Mouse (Mus musculus): Measurements from ENCODE around the gene Sdsl. TPM values are rescaled to one million over a fixed set of nuclear protein-coding genes. Genes with fewer than 3 reads are reported as not detected.
A peak's percentile ranks its signal among the peaks of the same experiment; 100 is the strongest.
"Not testable (repeated sequence)": the region's sequence is repeated elsewhere in the genome, so short reads cannot be mapped to it uniquely, and the experiment has no call there.

Gene Sdsl
- polyA plus RNA-seq, 1 experiment from 2014 or later: 5.5 TPM

GRCm38 (mm10) chr5:120505368-120505767 lies 32.8 kb upstream of the Sdsl start:
- Histone ChIP-seq H3K27me3 (ENCODE audit: low read depth, poor library complexity, severe bottlenecking) (no peaks in the 10 kb centered on the region), H3K4me1 (peaks cover 34% of the 10 kb centered on the region), H3K36me3 (no peaks in the 10 kb centered on the region), H3K4me3 (peak overlapping the region; percentile 30), H3K9me3 (replicated peaks) (no peaks in the 10 kb centered on the region), H3K27ac (replicated peaks) (peak overlapping the region; percentile 64; the same call in 1 of the 2 replicates)
- DNase-seq (ENCODE audit: low spot score): peak; percentile 79
- 29% methylated on average over 16 of the region's 16 CpGs for WGBS

GRCm38 (mm10) chr5:120503144-120503795 lies 30.7 kb upstream of the Sdsl start, which contains the start of gene Plbd2:
Gene Plbd2, minus strand, starts transcription at chr5:120503625.
- Histone ChIP-seq H3K27me3 (ENCODE audit: low read depth, poor library complexity, severe bottlenecking) (no peaks in the 10 kb centered on the region), H3K9me3 (replicated peaks) (no peaks in the 10 kb centered on the region), H3K27ac (replicated peaks) (peak within 1 kb of the TSS; percentile 89), H3K36me3 (peaks cover 7% of the 10 kb centered on the region), H3K4me1 (peaks cover 29% of the 10 kb centered on the region), H3K4me3 (peak within 1 kb of the TSS; percentile 80)
- WGBS: under 1% methylated on average over 55 of the region's 55 CpGs
- peak; percentile 95 for DNase-seq (ENCODE audit: low spot score)

DNA sequence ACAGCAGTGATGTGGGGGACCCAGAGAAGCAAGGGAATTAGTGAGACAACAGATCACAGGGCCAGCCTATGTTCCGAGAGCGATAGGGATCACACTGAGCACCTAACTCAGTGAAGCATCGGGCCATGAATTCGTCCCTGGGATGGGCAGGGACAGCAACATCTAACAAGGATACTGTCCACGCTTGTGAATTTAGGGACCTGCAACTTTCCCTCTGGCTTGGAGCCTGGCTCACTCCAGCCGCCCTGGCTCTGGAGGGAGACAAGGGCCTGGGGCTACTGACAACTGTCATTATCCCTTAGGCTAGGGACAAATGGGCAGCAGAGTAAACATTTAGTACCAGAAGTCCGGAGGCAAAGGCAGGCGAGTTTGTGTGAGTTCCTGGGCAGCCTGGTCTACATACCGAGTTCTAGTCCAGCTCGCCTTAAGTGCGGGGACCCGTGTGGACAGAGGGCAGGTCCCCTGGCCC lies 30.1 kb upstream of the Sdsl start:
- peaks cover 29% of the 10 kb centered on the region for H3K4me1 ChIP-seq
- peak overlapping the region; percentile 80 for H3K4me3 ChIP-seq
- H3K27ac ChIP-seq (replicated peaks): peak overlapping the region; percentile 89
- 9% methylated on average over 12 of the region's 12 CpGs for WGBS
- peaks cover 11% of the 10 kb centered on the region for H3K36me3 ChIP-seq
- no peak for DNase-seq (ENCODE audit: low spot score)
- no peaks in the 10 kb centered on the region for H3K27me3 ChIP-seq (ENCODE audit: low read depth, poor library complexity, severe bottlenecking)
- H3K9me3 ChIP-seq (replicated peaks): no peaks in the 10 kb centered on the region

GRCm38 (mm10) chr5:120502147-120502621 lies 29.6 kb upstream of the Sdsl start:
- 74% methylated on average over 9 of the region's 9 CpGs for WGBS
- Histone ChIP-seq H3K4me1 (peaks cover 29% of the 10 kb centered on the region), H3K27ac (replicated peaks) (no peak overlapping the region), H3K4me3 (peak overlapping the region; percentile 80), H3K36me3 (peaks cover 14% of the 10 kb centered on the region), H3K27me3 (ENCODE audit: low read depth, poor library complexity, severe bottlenecking) (no peaks in the 10 kb centered on the region), H3K9me3 (replicated peaks) (no peaks in the 10 kb centered on the region)
- no peak for DNase-seq (ENCODE audit: low spot score)

DNA sequence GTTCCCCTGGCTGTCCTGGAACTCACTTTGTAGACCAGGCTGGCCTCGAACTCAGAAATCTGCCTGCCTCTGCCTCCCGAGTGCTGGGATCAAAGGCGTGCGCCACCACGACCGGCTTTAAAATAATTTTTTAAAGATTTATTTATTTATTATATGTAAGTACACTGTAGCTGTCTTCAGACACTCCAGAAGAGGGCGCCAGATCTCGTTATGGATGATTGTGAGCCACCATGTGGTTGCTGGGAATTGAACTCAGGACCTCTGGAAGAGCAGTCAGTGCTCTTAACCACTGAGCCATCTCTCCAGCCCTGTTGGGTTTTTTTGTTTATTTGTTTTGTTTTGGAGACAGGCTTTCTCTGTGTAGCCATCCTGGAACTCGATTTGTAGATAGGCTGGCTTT lies 28.0 kb upstream of the Sdsl start:
- not testable (repeated sequence) for DNase-seq (ENCODE audit: low spot score); H3K27me3 ChIP-seq (ENCODE audit: low read depth, poor library complexity, severe bottlenecking); H3K4me3 ChIP-seq; H3K9me3 ChIP-seq (replicated peaks); H3K27ac ChIP-seq (replicated peaks)
- H3K36me3 ChIP-seq: peaks cover 17% of the 10 kb centered on the region
- peaks cover 25% of the 10 kb centered on the region for H3K4me1 ChIP-seq
- WGBS: 89% methylated on average over 9 of the region's 9 CpGs

DNA sequence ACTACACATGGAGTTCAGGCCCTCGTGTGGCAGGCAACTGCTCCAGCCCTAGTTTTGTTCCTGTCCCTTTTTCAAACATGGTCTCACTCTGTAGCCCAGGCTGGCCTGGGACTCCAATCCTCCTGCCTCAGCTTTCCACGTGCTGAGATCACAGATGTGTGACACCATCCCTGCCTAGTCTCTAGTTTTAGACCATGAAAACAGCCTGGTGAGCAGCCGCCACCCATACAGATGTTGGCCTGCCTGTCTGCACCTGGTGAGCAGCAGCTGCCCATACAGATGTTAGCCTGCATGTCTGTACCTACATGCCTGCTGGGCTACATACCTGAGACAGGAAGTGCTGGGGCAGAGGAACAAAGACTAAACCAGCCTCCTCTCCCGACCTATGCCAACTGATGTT lies 26.6 kb upstream of the Sdsl start:
- no peaks in the 10 kb centered on the region for H3K9me3 ChIP-seq (replicated peaks)
- peaks cover 23% of the 10 kb centered on the region for H3K4me1 ChIP-seq
- no peak overlapping the region for H3K4me3 ChIP-seq
- H3K27me3 ChIP-seq (ENCODE audit: low read depth, poor library complexity, severe bottlenecking): no peaks in the 10 kb centered on the region
- WGBS: 91% methylated on average over 4 of the region's 4 CpGs
- no peak for DNase-seq (ENCODE audit: low spot score)
- no peak overlapping the region for H3K27ac ChIP-seq (replicated peaks)
- peaks cover 30% of the 10 kb centered on the region for H3K36me3 ChIP-seq

DNA sequence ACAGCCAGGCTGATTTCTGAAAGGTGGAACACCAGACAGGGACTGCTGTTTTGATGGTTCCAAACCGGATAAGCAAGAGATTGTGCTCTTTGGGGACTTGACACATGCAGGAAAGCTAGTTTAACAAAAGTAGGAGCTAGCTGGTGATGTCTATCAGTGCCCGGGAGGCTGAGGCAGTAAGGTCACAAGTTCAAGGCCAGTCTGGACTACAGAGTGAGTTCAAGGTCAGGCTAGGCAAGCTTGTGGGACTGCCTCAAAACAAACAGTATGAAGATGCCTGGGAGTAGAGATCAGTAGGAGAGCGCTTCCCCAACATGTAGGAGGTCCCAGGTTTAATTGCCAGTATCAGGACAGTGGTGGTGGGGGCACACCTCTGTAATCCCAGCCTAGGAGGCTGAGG lies 24.5 kb upstream of the Sdsl start:
- Histone ChIP-seq H3K27me3 (ENCODE audit: low read depth, poor library complexity, severe bottlenecking) (no peaks in the 10 kb centered on the region), H3K4me1 (peaks cover 10% of the 10 kb centered on the region), H3K9me3 (replicated peaks) (no peaks in the 10 kb centered on the region), H3K27ac (replicated peaks) (no peak overlapping the region), H3K4me3 (no peak overlapping the region), H3K36me3 (peaks cover 50% of the 10 kb centered on the region)
- no peak for DNase-seq (ENCODE audit: low spot score)
- 91% methylated on average over 3 of the region's 3 CpGs for WGBS

GRCm38 (mm10) chr5:120495703-120496226 lies 23.2 kb upstream of the Sdsl start:
- DNase-seq (ENCODE audit: low spot score): no peak
- peaks cover 60% of the 10 kb centered on the region for H3K36me3 ChIP-seq
- H3K9me3 ChIP-seq (replicated peaks): no peaks in the 10 kb centered on the region
- WGBS: 88% methylated on average over 13 of the region's 13 CpGs
- no peak overlapping the region for H3K4me3 ChIP-seq
- H3K27ac ChIP-seq (replicated peaks): no peak overlapping the region
- peaks cover 3% of the 10 kb centered on the region for H3K4me1 ChIP-seq
- H3K27me3 ChIP-seq (ENCODE audit: low read depth, poor library complexity, severe bottlenecking): no peaks in the 10 kb centered on the region

DNA sequence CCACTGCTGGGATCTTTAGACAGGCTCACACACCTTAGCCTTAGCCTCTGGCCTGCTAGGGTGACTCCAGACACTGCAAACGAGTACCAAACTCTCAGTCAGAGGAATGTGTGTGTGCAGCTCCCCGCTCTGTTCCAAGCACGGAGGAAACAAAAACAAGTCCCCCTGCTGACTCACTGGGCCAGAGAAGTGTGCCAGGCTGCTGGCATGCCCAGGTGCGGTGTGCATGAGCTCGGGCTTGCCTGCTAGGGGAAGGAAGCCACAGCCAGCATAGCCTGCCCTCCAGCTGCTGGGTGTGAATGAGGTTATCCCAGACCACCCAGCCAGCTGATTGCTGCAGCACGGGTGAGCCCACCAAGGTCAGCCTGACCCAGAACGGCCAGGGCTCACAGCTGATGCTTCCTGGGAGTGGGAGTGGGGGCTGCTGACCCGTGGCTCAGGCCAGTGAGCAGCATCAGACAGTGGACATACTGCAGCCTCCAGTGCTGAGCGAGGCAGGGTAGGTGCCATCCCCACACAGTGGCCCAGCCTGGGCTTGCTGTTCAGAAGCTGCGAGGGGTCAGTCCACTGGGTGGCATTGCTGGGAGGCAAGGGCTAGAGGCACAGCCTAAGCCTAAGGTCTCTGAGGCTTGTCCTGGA lies 22.6 kb upstream of the Sdsl start:
- H3K27ac ChIP-seq (replicated peaks): 0 out of 2 replicates have a peak overlapping the region, but pooled peaks have one; percentile 7
- peaks cover 66% of the 10 kb centered on the region for H3K36me3 ChIP-seq
- WGBS: 84% methylated on average over 10 of the region's 10 CpGs

DNA sequence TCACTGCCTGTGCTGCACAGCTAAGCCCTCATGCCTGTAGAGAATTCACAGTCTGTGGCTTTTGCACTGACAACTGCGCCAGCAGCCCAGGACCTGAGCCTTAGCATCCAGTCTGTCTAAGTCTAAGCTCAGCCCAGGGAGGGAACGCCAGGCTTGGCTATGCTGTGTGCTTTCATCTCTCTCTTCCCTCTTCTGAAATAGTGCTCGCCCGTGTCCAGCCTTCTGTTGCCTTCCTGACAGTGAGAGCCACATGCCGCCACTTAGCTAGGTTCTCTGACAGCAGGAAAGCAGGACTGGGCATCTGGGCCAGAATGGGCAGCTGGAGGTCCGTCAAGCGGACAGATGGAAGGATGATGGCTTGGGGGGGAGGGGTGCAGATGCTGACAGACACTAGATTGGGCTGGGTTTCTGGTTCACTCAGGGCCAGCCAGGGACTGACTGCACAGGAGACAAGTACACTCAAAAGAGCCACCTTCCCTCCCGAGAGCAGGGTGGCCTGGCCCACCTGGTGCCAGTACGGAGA lies 21.3 kb upstream of the Sdsl start:
- Histone ChIP-seq H3K27ac (replicated peaks) (no peak overlapping the region), H3K9me3 (replicated peaks) (no peaks in the 10 kb centered on the region), H3K36me3 (peaks cover 65% of the 10 kb centered on the region), H3K4me1 (peaks cover 3% of the 10 kb centered on the region), H3K27me3 (ENCODE audit: low read depth, poor library complexity, severe bottlenecking) (no peaks in the 10 kb centered on the region), H3K4me3 (no peak overlapping the region)
- no peak for DNase-seq (ENCODE audit: low spot score)
- 92% methylated on average over 9 of the region's 9 CpGs for WGBS

More for the DNA sequence above, 22.6 kb upstream of the Sdsl start:
- Histone ChIP-seq H3K4me3 (no peak overlapping the region), H3K27me3 (ENCODE audit: low read depth, poor library complexity, severe bottlenecking) (no peaks in the 10 kb centered on the region), H3K4me1 (peaks cover 3% of the 10 kb centered on the region), H3K9me3 (replicated peaks) (no peaks in the 10 kb centered on the region)
- no peak for DNase-seq (ENCODE audit: low spot score)

- Histone ChIP-seq H3K36me3 (peaks cover 63% of the 10 kb centered on the region), H3K4me3 (no peak overlapping the region)
- no peak for DNase-seq (ENCODE audit: low spot score)
These were observed 20.8 kb upstream of the Sdsl start for GRCm38 (mm10) chr5:120493440-120493839.

DNA sequence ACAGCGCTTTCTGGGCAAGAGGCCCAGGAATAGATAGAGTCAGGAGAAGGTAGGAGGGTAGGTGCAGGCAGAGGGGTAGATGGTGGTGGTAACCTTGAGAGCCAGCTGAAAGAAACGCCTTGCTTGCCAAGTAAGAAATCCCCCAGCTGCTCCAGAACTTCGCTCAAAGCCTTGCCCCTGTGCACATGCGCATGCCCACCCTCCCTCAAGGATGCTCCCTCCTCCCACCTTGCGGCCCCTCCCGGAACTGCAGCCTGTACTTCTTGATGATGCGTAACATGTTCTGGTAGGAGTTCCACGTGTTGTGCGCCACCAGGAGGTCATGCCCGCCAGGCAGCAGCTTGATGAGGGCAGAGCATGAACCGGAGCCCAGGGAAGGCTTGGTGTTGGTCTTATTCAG lies 19.8 kb upstream of the Sdsl start:
- Histone ChIP-seq H3K4me3 (no peak overlapping the region), H3K36me3 (peaks cover 66% of the 10 kb centered on the region), H3K27ac (replicated peaks) (no peak overlapping the region), H3K27me3 (ENCODE audit: low read depth, poor library complexity, severe bottlenecking) (no peaks in the 10 kb centered on the region), H3K4me1 (peaks cover 3% of the 10 kb centered on the region), H3K9me3 (replicated peaks) (no peaks in the 10 kb centered on the region)
- DNase-seq (ENCODE audit: low spot score): peak; percentile 58
- 61% methylated on average over 11 of the region's 11 CpGs for WGBS

More at GRCm38 (mm10) chr5:120493440-120493839, 20.8 kb upstream of the Sdsl start:
- H3K27me3 ChIP-seq (ENCODE audit: low read depth, poor library complexity, severe bottlenecking): no peaks in the 10 kb centered on the region
- no peaks in the 10 kb centered on the region for H3K9me3 ChIP-seq (replicated peaks)
- WGBS: 90% methylated on average over 6 of the region's 6 CpGs
- H3K27ac ChIP-seq (replicated peaks): no peak overlapping the region
- H3K4me1 ChIP-seq: peaks cover 3% of the 10 kb centered on the region
